Mouse (Mus musculus) olfactory bulb, adult 2 months (tissue): ENCODE measurements at regions not wholly inside any gene's neighbourhood (a gene's known extent, or its start where the extent isn't known, plus 50 kb on each side); places are given as distances from the start of the nearest gene placed in this dataset.

Source experiments
- CTCF ChIP-seq: fragments of 200-500 bp; IDR thresholded peaks from 2 replicates; pipeline ENCODE4 v1.5.1; 2012; ENCODE audit warnings: low read depth, mild to moderate bottlenecking, low read length, moderate library complexity; ENCODE audit not compliant: insufficient read depth
- POLR2A ChIP-seq: fragments of 200-500 bp; IDR thresholded peaks from 2 replicates; pipeline ENCODE4 v1.6.1; 2012; ENCODE audit warnings: mild to moderate bottlenecking, low read depth, low read length, moderate library complexity; ENCODE audit not compliant: insufficient read depth

DNA sequence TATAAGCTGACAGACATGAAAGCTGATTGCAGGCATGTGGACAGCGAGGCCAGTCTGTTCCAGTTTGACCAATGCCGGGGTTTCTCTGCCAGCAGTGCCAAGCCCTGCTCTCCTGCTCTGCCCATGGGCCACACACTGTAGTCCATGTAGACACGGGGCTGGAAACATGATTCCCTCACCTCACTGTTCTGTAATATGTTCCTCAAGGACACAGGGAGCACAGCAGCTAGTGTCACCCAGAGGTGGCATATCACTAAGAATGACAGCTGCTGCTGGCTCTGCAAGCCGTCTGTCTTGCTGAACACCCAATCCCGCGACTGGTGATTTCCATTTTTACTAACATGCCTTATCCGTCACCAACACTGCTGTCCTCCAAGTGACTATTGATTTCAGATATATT is 339.9 kb downstream of the Lpin1 start:
- TF ChIP-seq POLR2A = no peak
- TF ChIP-seq CTCF = no peak
